Mouse (Mus musculus) layer of hippocampus, postnatal 25 days (tissue): ENCODE data around the gene Ppp1r14c. TPM values are rescaled to one million over a fixed set of nuclear protein-coding genes. Genes with fewer than 3 reads are reported as not detected.
A peak's percentile ranks its signal among the peaks of the same experiment; 100 is the strongest.

ENCODE experiments used
- DNase-seq, 2 experiments: peaks; one replicate each; pipeline ENCODE4 v3.0.0; 2022; ENCODE audit warnings: mixed read lengths in 2 of 2, low spot score in 1 of 2; ENCODE audit errors: extremely low spot score in 1 of 2
- total RNA-seq, 2 experiments: library from RNA; stranded (reverse); gene quantifications; 2 replicates each; pipeline ENCODE4 v1.2.3; 2021

The Ppp1r14c gene
- 10 to 100 TPM; 28.4 to 32.0 TPM for total RNA-seq

GRCm38 (mm10) chr10:3366036-3366869 is at the start of gene Ppp1r14c:
Gene Ppp1r14c, plus strand, starts transcription at chr10:3366057.
- DNase-seq = peak; percentile 50 to 72

GRCm38 (mm10) chr10:3321406-3321805 is 44.5 kb upstream of the Ppp1r14c start:
- no peak for DNase-seq

- no peak for DNase-seq
Measured at GRCm38 (mm10) chr10:3325447-3325846, 40.4 kb upstream of the Ppp1r14c start.

GRCm38 (mm10) chr10:3332880-3333279 is 33.0 kb upstream of the Ppp1r14c start:
- DNase-seq = peak; percentile 76 to 96

- no peak for DNase-seq
Measured at GRCm38 (mm10) chr10:3334570-3334969, 31.3 kb upstream of the Ppp1r14c start.

GRCm38 (mm10) chr10:3336729-3337329 is 29.0 kb upstream of the Ppp1r14c start:
- DNase-seq = no peak

GRCm38 (mm10) chr10:3337330-3337901 is 28.4 kb upstream of the Ppp1r14c start:
- no peak for DNase-seq

- DNase-seq = no peak
Measured at GRCm38 (mm10) chr10:3345706-3346105, 20.2 kb upstream of the Ppp1r14c start.

- DNase-seq = no peak
Measured at GRCm38 (mm10) chr10:3359531-3359930, 6.3 kb upstream of the Ppp1r14c start.

GRCm38 (mm10) chr10:3365671-3366035 is 204 bp upstream of the Ppp1r14c start:
- no peak for DNase-seq

- DNase-seq = peak; percentile 30 to 59
Measured at GRCm38 (mm10) chr10:3366870-3367431, 1.1 kb downstream of the Ppp1r14c start.

GRCm38 (mm10) chr10:3367440-3367839 is 1.6 kb downstream of the Ppp1r14c start:
- DNase-seq = peak; percentile 17 to 18

- no peak for DNase-seq
Measured at GRCm38 (mm10) chr10:3383176-3383575, 17.3 kb downstream of the Ppp1r14c start.

- DNase-seq = no peak
Measured at GRCm38 (mm10) chr10:3392251-3392650, 26.4 kb downstream of the Ppp1r14c start.

- no peak for DNase-seq
Measured at GRCm38 (mm10) chr10:3393548-3393947, 27.7 kb downstream of the Ppp1r14c start.

- DNase-seq = no peak
Measured at GRCm38 (mm10) chr10:3394193-3394592, 28.3 kb downstream of the Ppp1r14c start.

GRCm38 (mm10) chr10:3394671-3395288 is 28.9 kb downstream of the Ppp1r14c start:
- no peak for DNase-seq

- no peak for DNase-seq
Measured at GRCm38 (mm10) chr10:3395341-3395931, 29.6 kb downstream of the Ppp1r14c start.

- no peak for DNase-seq
Measured at GRCm38 (mm10) chr10:3396008-3396795, 30.3 kb downstream of the Ppp1r14c start.

GRCm38 (mm10) chr10:3397406-3397805 is 31.5 kb downstream of the Ppp1r14c start:
- DNase-seq = no peak
